Mouse (Mus musculus) limb, embryonic 13.5 days (tissue): ENCODE results near the gene Ceacam1. TPM values are rescaled to one million over a fixed set of nuclear protein-coding genes. Genes with fewer than 3 reads are reported as not detected.
"Not testable (repeated sequence)": the region's sequence is repeated elsewhere in the genome, so short reads cannot be mapped to it uniquely, and the experiment has no call there.

Experiments used
- ATAC-seq: fragments of 200-750 bp; cut with Nextera tagmentation; 2 replicates; pipeline ENCODE4 v1.8.0; 2017; ENCODE audit warnings: low read depth, moderate number of reproducible peaks, moderate TSS enrichment; ENCODE audit not compliant: low FRiP score
- H3K27ac ChIP-seq: fragments of 300-500 bp; sonication (generic); 2 replicates; pipeline ENCODE4 v1.5.1; 2015; ENCODE audit warnings: inconsistent platforms, mild to moderate bottlenecking, moderate library complexity
- H3K27me3 ChIP-seq: fragments of 300-500 bp; sonication (generic); 2 replicates; pipeline ENCODE4 v1.6.1; 2015; ENCODE audit warnings: mild to moderate bottlenecking, inconsistent platforms
- H3K36me3 ChIP-seq: fragments of 300-500 bp; sonication (generic); 2 replicates; pipeline ENCODE4 v1.6.1; 2015; ENCODE audit warnings: inconsistent platforms, mild to moderate bottlenecking, moderate library complexity
- H3K4me1 ChIP-seq: fragments of 300-500 bp; sonication (generic); 2 replicates; pipeline ENCODE4 v1.6.1; 2015; ENCODE audit warnings: inconsistent platforms
- H3K4me2 ChIP-seq: fragments of 300-500 bp; sonication (generic); replicated peaks from 2 replicates; pipeline ENCODE4 v1.6.1; 2015; ENCODE audit warnings: inconsistent platforms, mild to moderate bottlenecking, moderate library complexity
- H3K4me3 ChIP-seq: fragments of 300-500 bp; sonication (generic); 2 replicates; pipeline ENCODE4 v1.5.1; 2015; ENCODE audit warnings: moderate library complexity, mild to moderate bottlenecking, inconsistent platforms
- H3K9ac ChIP-seq: fragments of 300-500 bp; sonication (generic); 2 replicates; pipeline ENCODE4 v1.6.1; 2015; ENCODE audit warnings: mild to moderate bottlenecking, inconsistent platforms
- H3K9me3 ChIP-seq: fragments of 300-500 bp; sonication (generic); 2 replicates; pipeline ENCODE4 v1.6.1; 2016; ENCODE audit warnings: inconsistent platforms
- WGBS: fragments of 180-500 bp; shearing (Covaris S2); methylation state at CpG from one replicate; pipeline ENCODE4 v1.1.7; 2015; 5-methylcytosine and 5-hydroxymethylcytosine counted together
- polyA plus RNA-seq: library from polyadenylated mRNA; unstranded; fragments of >200 nt; fragmentation: Nextera tagmentation; extraction: Ambion mirVana; gene quantifications from 2 replicates; pipeline ENCODE4 v1.2.1, GENCODE M21; 2015

Gene Ceacam1
- polyA plus RNA-seq, 1 experiment from 2014 or later = 0.74 TPM

DNA sequence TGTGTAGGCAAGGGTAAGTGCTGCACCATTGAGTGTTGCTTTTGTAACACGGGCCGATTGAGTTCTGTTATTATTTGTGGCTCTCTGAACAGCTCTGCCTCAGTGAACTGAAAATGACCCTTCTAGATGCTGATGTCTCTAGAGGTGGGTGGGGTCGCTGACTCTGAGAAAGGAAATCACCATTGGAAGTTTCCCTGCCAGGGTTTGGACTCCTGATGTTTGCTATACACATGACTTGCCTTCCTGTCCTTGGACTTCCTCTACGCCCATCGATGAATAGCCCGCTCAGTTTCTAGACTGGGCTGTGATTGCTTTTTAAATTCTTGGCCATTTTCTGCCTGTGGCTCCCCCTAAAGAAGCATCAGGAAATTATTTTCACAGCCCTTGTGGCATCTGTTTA, 41.2 kb downstream of the Ceacam1 start:
- H3K4me2 ChIP-seq = no peak overlapping the region
- H3K4me3 ChIP-seq = no peak overlapping the region
- H3K36me3 ChIP-seq = no peaks in the 10 kb centered on the region
- no peak for ATAC-seq
- H3K9me3 ChIP-seq = no peaks in the 10 kb centered on the region
- no peak overlapping the region for H3K27ac ChIP-seq
- WGBS = 89% methylated on average over 6 of the region's 6 CpGs
- H3K4me1 ChIP-seq = peaks cover 8% of the 10 kb centered on the region
- H3K9ac ChIP-seq = no peak overlapping the region
- no peaks in the 10 kb centered on the region for H3K27me3 ChIP-seq

DNA sequence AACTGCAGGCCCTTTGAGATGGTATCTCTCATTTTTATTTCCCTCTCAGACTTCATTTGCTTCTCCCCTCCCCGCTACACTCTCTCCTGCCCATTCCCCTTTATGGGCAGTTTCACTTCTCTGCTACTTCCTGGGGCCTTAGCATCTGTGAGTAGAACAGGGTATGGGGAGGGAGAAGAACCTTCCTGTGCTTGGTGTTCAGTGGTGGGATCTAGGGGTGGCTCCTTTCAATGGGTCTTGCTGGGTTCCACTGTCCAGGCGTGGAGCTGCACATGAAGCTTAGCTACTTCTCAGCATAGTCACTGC, 41.9 kb downstream of the Ceacam1 start:
- 82% methylated on average over 2 of the region's 2 CpGs for whole genome bisulfite sequencing
- H3K4me2 ChIP-seq = no peak overlapping the region

DNA sequence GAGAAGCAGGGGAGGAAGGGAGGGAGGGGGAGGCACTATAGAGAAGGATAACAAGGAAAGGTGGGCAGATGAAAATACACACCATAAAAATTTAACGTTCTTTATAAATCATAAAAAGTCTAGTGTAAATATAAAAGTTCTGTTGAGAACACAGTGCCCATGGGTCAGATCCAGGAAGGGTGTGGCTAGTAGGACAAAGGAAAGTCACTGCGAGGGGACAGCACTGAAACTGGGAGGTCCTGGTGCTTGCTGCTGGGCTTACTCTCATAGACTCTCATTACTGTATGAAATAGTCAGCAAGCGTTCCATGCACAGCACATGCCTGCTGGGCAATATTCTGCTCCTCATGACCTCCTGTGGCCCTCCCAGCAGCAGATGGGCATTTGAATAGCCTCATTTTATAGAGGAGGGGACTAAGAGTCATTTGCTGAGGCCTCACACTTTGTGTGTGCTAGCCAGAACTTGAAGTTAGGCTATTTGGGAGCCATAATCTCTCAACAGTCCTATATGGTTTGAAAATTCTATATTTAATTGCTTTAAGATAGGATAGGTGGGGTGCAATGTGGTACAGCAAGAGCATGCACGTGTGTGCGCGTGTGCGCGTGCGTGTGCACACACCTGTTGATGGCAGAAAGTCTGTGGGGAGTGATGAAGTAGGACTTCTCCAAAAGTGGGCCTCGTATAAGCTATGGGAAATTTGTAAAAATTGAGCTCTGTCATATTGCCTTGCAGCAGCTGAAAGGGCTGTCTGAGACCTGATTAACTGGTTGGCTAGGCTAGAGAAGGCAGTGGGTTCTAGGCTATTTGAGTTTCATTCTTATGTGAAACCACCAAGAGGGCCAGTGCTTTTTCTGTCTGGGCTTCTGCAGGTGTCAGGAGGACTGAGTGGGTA, 42.5 kb downstream of the Ceacam1 start:
- Histone ChIP-seq H3K36me3 (no peaks in the 10 kb centered on the region), H3K4me3 (no peak overlapping the region), H3K4me2 (no peak overlapping the region), H3K27me3 (no peaks in the 10 kb centered on the region), H3K9ac (no peak overlapping the region), H3K4me1 (peaks cover 8% of the 10 kb centered on the region), H3K27ac (no peak overlapping the region), H3K9me3 (no peaks in the 10 kb centered on the region)
- ATAC-seq = no peak
- 89% methylated on average over 10 of the region's 10 CpGs for WGBS

More for the DNA sequence above, 41.9 kb downstream of the Ceacam1 start:
- H3K9me3 ChIP-seq = no peaks in the 10 kb centered on the region
- H3K4me3 ChIP-seq = no peak overlapping the region
- H3K27ac ChIP-seq = no peak overlapping the region
- peaks cover 8% of the 10 kb centered on the region for H3K4me1 ChIP-seq
- ATAC-seq = no peak
- H3K27me3 ChIP-seq = no peaks in the 10 kb centered on the region
- no peak overlapping the region for H3K9ac ChIP-seq
- H3K36me3 ChIP-seq = no peaks in the 10 kb centered on the region

DNA sequence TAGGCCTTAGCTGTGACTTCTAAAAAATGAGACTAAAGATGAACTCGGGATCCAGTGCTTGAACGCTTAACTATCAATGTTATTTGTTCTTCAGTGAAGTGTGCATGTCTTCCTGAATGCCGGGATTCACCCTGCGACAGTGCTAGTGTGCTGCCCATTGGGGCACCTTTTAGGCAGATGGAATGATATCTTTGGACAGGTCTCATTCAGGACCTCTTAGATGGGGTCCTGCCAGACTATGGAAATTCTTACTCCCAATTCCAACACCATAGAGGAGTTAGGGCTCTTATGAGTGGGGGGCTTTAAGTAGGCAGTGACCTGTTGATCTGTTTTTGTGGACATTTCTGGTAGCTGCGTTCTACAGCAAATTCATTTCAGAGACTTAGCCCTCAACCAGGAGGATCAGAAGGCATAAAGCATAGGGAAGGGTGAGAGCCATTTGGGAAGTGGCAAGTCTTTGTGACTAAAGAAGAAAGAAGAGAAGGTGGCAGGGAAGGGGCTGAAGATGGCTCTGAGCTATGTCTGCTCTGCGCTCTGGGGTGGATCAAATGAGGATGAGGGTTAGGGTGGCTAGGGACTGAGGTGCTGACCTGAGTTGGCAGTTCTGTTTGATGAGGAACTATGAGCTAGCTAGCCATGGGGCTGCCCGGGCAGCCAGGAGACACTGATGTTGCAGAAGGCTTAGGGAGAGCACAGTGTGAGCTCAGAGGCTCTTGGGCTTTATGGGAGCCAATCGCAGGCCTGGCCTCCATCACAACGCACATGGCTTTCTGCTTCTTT, 43.4 kb downstream of the Ceacam1 start:
- Histone ChIP-seq H3K27ac (no peak overlapping the region), H3K27me3 (no peaks in the 10 kb centered on the region), H3K36me3 (no peaks in the 10 kb centered on the region), H3K9ac (no peak overlapping the region), H3K9me3 (no peaks in the 10 kb centered on the region), H3K4me2 (no peak overlapping the region), H3K4me3 (no peak overlapping the region), H3K4me1 (peaks cover 8% of the 10 kb centered on the region)
- ATAC-seq = no peak
- WGBS = 92% methylated on average over 9 of the region's 9 CpGs

DNA sequence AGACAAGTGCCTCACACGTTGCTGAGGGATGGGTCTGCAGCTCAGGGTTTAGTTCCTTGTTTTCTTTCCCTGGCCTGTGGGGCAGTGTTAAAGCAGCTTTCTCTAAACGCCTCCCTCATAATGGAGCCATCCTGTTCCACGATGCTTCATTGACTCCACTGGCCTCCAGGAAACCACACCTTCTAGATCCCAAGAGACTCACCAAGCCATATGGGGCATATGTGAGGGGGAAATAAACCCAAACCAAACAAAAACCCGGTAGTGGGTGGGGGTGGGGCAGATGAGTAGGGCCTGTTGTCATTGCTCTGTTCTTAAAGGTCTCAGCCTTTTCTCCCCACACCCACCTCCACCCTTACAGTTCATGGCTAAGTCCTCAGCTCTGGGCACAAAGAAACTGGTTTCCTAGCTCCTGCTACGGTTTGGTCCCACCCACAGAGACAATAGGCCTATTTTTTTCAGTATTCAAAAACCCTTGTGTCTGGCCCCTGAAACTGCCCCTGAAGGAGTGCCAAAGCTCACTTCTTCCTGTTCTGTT, 44.3 kb downstream of the Ceacam1 start:
- Histone ChIP-seq H3K4me1 (peaks cover 8% of the 10 kb centered on the region), H3K9me3 (no peaks in the 10 kb centered on the region), H3K4me2 (no peak overlapping the region), H3K27ac (no peak overlapping the region), H3K9ac (no peak overlapping the region), H3K4me3 (no peak overlapping the region), H3K27me3 (no peaks in the 10 kb centered on the region), H3K36me3 (no peaks in the 10 kb centered on the region)
- WGBS = 16% methylated on average over 5 of the region's 5 CpGs
- no peak for ATAC-seq

DNA sequence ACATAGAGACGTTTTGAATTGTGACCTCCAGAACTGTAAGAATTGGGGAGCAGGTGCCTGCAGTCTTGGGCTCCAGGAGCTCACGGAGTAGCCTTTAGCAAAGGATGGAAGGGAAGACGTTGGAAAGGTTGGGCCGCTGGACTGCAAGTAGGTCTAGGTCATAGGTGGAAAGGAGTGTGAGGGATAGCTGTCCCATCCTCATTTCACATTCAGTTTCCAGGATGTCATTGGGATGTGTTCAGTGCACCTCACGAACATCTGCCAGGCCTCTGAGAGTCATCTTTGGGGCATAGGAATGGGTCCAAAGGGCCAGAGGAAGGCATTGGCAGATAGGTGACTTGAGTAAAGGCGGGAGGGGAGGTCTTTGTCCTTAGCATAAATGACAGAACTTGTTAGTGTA, 45.0 kb downstream of the Ceacam1 start:
- ATAC-seq = no peak
- no peak overlapping the region for H3K9ac ChIP-seq

DNA sequence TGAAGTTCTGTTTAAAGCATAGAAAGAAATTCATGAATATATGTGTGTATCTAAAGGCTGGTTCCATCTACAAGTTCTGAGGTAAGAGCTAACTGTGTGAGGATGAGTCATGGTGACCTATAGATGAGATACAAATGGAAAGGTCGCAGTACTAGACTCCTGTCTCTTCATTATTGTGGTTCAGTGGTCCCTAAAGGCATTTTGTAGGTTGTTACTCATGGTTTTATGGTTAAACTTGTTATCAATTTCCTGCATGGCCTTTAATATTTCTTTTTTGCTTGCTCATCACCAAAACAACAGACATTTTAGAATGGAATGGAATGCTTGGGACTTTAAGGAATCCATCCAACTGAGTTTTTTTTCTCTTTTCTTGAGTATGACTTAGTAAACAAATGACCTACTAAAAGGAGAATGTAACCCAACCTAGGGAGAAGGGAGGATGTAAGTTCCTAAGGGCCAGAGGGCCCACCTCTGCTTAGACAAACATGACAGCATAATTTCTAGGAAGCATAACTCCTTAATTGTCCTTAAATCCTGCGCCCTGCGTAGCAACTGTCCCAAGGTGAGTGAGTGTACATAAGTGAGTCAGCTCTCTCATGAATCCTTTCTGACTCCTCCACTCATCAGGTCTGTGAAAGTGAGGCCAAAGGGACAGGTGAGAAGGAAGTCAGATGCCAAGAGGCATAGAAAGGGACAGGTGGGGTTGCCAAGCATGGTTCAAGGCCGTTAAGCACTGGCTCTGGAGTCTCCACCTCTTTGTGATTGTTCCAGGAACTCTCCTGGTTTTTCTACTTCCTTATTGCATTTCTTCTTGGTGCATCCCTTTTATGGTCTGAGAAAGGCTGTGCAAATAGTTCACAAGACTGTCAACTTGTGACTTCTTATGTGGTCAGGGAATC, 47.3 kb downstream of the Ceacam1 start:
- no peak for ATAC-seq
- Histone ChIP-seq H3K27me3 (no peaks in the 10 kb centered on the region), H3K36me3 (no peaks in the 10 kb centered on the region), H3K4me1 (peaks cover 6% of the 10 kb centered on the region), H3K9ac (no peak overlapping the region), H3K9me3 (no peaks in the 10 kb centered on the region), H3K27ac (no peak overlapping the region), H3K4me3 (no peak overlapping the region), H3K4me2 (no peak overlapping the region)
- WGBS = 81% methylated on average over 4 of the region's 4 CpGs

More for the DNA sequence above, 45.0 kb downstream of the Ceacam1 start:
- Histone ChIP-seq H3K27me3 (no peaks in the 10 kb centered on the region), H3K9me3 (no peaks in the 10 kb centered on the region), H3K36me3 (no peaks in the 10 kb centered on the region), H3K4me3 (no peak overlapping the region), H3K4me2 (no peak overlapping the region), H3K27ac (no peak overlapping the region), H3K4me1 (peaks cover 8% of the 10 kb centered on the region)
- WGBS = 87% methylated on average over 6 of the region's 6 CpGs

DNA sequence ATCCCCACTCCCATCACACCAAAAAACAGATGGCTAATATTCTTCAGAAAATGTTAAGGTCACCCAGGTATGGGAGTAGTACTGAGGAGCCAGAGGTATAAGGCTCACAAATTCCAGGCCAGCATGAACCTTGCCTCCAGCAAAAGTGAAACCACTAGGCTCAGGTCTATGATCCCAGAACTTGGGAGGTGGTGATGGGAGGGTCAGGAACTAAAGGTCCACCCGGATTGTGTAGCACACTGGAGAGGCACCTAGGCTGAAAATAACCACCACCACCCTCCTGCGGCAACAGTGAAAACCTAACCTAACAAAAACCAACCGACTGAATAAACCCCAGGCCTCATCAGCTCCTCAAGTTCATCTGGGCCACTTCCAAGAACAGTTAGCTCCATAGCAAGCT, 49.1 kb downstream of the Ceacam1 start:
- H3K9me3 ChIP-seq = no peaks in the 10 kb centered on the region
- WGBS = 77% methylated on average over 3 of the region's 3 CpGs
- H3K27me3 ChIP-seq = no peaks in the 10 kb centered on the region
- H3K9ac ChIP-seq = no peak overlapping the region
- no peaks in the 10 kb centered on the region for H3K36me3 ChIP-seq
- ATAC-seq = no peak
- H3K27ac ChIP-seq = no peak overlapping the region
- H3K4me3 ChIP-seq = no peak overlapping the region
- H3K4me1 ChIP-seq = peaks cover 6% of the 10 kb centered on the region
- H3K4me2 ChIP-seq = no peak overlapping the region

DNA sequence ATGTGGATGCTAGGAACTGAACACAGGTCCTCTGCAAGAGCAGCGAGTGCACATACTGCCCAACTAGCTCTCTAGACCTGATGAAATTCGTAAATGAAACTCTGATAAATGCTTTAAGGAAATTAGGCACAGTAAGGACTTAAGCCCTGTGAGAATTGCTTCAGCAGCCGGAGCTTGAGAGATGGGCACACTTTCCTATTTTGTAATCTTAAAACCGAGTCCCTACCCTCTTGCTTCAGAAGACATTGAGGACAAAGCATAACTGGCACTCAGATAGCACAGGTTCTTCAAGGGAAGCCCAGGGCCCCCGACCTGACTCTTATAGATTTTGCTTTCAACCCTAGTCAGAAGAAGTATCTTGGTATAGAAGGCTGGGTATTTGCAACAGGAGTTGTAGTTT, 50.3 kb downstream of the Ceacam1 start:
- Histone ChIP-seq H3K4me2 (no peak overlapping the region), H3K4me3 (no peak overlapping the region), H3K9ac (no peak overlapping the region), H3K27ac (no peak overlapping the region), H3K27me3 (peaks cover 10% of the 10 kb centered on the region), H3K36me3 (no peaks in the 10 kb centered on the region), H3K4me1 (no peaks in the 10 kb centered on the region), H3K9me3 (no peaks in the 10 kb centered on the region)
- 82% methylated on average over 5 of the region's 5 CpGs for WGBS
- no peak for ATAC-seq

DNA sequence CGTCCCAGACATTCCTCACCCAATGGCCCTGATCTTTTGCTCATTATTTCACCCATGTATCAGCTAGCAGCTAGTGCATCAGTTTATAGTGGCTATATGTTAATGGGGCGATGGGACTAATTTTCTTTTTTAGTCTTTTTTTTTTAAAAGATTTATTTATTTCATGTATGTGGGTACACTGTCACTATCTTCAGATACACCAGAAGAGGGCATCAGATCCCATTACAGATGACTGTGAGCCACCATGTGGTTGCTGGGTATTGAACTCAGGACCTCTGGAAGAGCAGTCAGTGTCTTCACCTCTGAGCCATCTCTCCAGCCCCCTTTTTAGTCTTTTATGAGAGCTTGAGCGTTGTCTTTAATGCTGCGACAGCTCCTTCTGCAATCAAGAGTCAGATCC, 51.0 kb downstream of the Ceacam1 start:
- ATAC-seq, H3K36me3 ChIP-seq, H3K9me3 ChIP-seq, H3K4me1 ChIP-seq, H3K9ac ChIP-seq, H3K27ac ChIP-seq, H3K4me2 ChIP-seq, H3K4me3 ChIP-seq: not testable (repeated sequence)
- H3K27me3 ChIP-seq = peaks cover 16% of the 10 kb centered on the region
- 89% methylated on average over 4 of the region's 4 CpGs for WGBS

DNA sequence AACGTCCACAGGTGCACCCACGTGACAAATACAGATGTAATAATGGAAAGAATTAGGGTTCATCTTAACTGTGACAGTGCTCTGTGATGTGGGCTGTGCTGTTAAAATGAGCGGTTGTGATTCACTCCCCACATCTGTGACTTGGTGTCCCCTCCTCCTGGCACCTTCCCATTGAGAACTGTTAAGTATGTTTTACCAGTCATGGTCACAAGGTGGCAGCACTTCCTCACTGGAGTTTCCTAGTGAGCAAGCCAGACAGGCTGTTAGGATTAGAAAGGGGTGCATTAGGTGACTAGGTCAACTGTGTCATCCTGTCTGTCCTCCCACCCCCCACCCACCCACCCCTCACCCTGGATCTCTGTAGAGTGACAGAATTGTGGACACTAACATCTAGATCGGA, 53.0 kb downstream of the Ceacam1 start:
- H3K9me3 ChIP-seq = no peaks in the 10 kb centered on the region
- 35% methylated on average over 4 of the region's 4 CpGs for WGBS
- H3K9ac ChIP-seq = no peak overlapping the region
- no peak overlapping the region for H3K27ac ChIP-seq
- H3K4me2 ChIP-seq = no peak overlapping the region
- H3K4me3 ChIP-seq = no peak overlapping the region
- H3K36me3 ChIP-seq = no peaks in the 10 kb centered on the region
- ATAC-seq = peak; percentile 51; the same call in 1 of the 2 replicates
- no peaks in the 10 kb centered on the region for H3K4me1 ChIP-seq
- peaks cover 16% of the 10 kb centered on the region for H3K27me3 ChIP-seq
